Mouse (Mus musculus): ENCODE data around the gene Washc4.

Gene Washc4

DNA sequence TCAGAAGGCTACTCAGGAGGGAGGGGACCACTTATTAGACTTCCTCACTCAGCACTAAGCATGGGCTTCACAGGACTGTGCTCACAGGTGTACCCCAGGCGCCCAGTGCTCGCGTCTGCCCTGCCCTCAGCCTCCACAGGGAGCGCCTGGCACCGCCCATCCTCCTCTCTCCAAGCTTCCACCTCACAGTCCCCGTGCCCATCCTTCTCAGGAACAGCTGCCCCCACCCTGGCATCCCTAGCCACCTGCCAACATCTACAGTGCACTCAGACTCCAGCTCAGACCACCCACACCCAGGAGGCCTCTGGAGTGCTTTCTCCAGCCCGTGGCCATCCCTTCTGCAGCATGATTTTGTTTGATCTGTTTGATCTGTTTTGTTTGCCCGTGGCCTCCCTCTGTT, 80.5 kb downstream of the Washc4 start:
- no peaks in the 10 kb centered on the region for H3K27me3 ChIP-seq (ENCODE audit: insufficient read depth, low read length)
- peaks cover 21% of the 10 kb centered on the region for H3K4me1 ChIP-seq (replicated peaks; ENCODE audit: low read depth, low read length)
- H3K9me3 ChIP-seq (ENCODE audit: low read length), result no peaks in the 10 kb centered on the region
- TF ChIP-seq NANOG (IDR thresholded peaks at IDR 0.05; ENCODE audit: borderline replicate concordance, low read length) (no peak), CTCF (conservative IDR thresholded peaks at IDR 0.05; ENCODE audit: low read length) (no peak), POU5F1 (IDR thresholded peaks at IDR 0.05; ENCODE audit: borderline replicate concordance, low read length) (no peak)
- no peak overlapping the region for H3K4me3 ChIP-seq (replicated peaks; ENCODE audit: low read length)
- peaks cover 37% of the 10 kb centered on the region for H3K36me3 ChIP-seq (ENCODE audit: insufficient read depth, low read length)

DNA sequence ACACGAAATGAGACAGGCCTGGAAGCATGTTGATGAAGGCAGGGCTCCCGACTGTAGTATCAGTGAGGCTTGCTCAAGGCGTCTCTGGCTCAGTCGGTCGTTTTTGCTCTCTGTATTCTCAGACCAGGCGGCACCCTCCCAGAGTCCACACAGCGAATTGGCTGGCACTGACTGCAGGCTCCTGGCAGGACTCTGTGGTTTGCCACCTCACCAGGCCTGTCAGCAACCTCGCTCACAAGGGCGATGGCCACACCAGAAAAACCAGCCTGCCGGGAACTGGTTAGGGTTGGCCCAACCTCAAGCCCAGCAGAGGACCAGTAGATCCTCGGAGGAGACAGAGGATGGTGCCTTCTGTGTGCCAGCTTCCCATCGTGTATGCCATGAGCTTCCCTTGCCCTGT, 81.3 kb downstream of the Washc4 start:
- peaks cover 41% of the 10 kb centered on the region for H3K36me3 ChIP-seq (ENCODE audit: insufficient read depth, low read length)
- H3K9me3 ChIP-seq (ENCODE audit: low read length), result no peaks in the 10 kb centered on the region
- TF ChIP-seq CTCF (conservative IDR thresholded peaks at IDR 0.05; ENCODE audit: low read length), result no peak
- TF ChIP-seq POU5F1 (IDR thresholded peaks at IDR 0.05; ENCODE audit: borderline replicate concordance, low read length), result no peak
- TF ChIP-seq NANOG (IDR thresholded peaks at IDR 0.05; ENCODE audit: borderline replicate concordance, low read length), result no peak
- no peaks in the 10 kb centered on the region for H3K27me3 ChIP-seq (ENCODE audit: insufficient read depth, low read length)
- H3K4me3 ChIP-seq (replicated peaks; ENCODE audit: low read length), result no peak overlapping the region
- H3K4me1 ChIP-seq (replicated peaks; ENCODE audit: low read depth, low read length), result peaks cover 17% of the 10 kb centered on the region

DNA sequence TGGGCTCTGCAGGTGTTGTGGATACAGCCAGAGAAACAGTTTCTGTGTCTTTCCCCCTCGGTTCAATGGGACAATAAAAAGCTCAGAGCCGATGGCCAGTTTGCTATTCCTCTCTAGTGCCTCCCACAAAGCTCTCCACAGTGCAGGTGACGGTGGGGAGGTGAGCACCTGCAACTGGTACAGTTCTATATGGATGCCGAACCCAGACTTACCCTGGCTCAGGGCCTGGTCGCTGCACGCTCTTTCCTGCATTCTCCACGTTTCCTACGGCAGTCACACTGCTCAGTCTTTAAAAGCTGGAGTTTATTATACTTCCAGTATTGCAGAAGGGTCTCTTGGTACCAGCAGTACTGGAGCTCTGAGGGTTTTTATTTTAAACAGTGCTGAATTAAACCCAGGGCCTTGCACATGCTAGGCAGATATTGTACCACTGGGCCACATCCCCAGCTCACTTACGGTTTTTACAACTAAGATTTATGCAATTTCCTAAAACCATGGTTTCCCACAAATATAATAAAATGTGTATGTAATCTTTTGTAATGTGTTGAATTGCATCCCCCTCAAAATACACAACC, 83.6 kb downstream of the Washc4 start:
- Histone ChIP-seq H3K36me3 (ENCODE audit: insufficient read depth, low read length) (peaks cover 50% of the 10 kb centered on the region), H3K27me3 (ENCODE audit: insufficient read depth, low read length) (no peaks in the 10 kb centered on the region), H3K9me3 (ENCODE audit: low read length) (no peaks in the 10 kb centered on the region), H3K4me3 (replicated peaks; ENCODE audit: low read length) (no peak overlapping the region), H3K4me1 (replicated peaks; ENCODE audit: low read depth, low read length) (peaks cover 9% of the 10 kb centered on the region)
- TF ChIP-seq POU5F1 (IDR thresholded peaks at IDR 0.05; ENCODE audit: borderline replicate concordance, low read length) (no peak), CTCF (conservative IDR thresholded peaks at IDR 0.05; ENCODE audit: low read length) (no peak), NANOG (IDR thresholded peaks at IDR 0.05; ENCODE audit: borderline replicate concordance, low read length) (no peak)

DNA sequence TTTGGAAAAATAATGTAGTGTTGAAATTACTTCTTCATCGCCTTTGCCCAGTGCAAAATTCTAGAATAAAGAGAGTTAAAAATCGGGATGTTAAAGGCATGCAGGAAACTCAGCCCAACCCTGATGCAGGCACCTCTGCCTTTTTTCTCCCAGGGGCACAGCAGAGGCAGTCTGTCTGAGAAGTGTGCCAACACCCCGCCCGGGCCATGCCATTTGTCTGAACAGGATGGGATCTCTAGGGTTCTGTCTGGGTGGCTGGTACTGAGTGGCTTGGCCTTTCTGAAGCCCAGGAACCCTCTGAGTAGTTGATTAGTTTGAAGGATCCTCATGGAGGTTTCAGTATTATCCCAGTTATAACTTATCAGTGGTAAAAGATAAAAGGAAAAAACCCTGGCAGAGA, 84.7 kb downstream of the Washc4 start:
- no peak overlapping the region for H3K4me3 ChIP-seq (replicated peaks; ENCODE audit: low read length)
- peaks cover 15% of the 10 kb centered on the region for H3K4me1 ChIP-seq (replicated peaks; ENCODE audit: low read depth, low read length)
- no peaks in the 10 kb centered on the region for H3K27me3 ChIP-seq (ENCODE audit: insufficient read depth, low read length)
- TF ChIP-seq NANOG (IDR thresholded peaks at IDR 0.05; ENCODE audit: borderline replicate concordance, low read length), result no peak
- no peak for TF ChIP-seq CTCF (conservative IDR thresholded peaks at IDR 0.05; ENCODE audit: low read length)
- no peak for TF ChIP-seq POU5F1 (IDR thresholded peaks at IDR 0.05; ENCODE audit: borderline replicate concordance, low read length)
- H3K9me3 ChIP-seq (ENCODE audit: low read length), result no peaks in the 10 kb centered on the region
- peaks cover 51% of the 10 kb centered on the region for H3K36me3 ChIP-seq (ENCODE audit: insufficient read depth, low read length)

DNA sequence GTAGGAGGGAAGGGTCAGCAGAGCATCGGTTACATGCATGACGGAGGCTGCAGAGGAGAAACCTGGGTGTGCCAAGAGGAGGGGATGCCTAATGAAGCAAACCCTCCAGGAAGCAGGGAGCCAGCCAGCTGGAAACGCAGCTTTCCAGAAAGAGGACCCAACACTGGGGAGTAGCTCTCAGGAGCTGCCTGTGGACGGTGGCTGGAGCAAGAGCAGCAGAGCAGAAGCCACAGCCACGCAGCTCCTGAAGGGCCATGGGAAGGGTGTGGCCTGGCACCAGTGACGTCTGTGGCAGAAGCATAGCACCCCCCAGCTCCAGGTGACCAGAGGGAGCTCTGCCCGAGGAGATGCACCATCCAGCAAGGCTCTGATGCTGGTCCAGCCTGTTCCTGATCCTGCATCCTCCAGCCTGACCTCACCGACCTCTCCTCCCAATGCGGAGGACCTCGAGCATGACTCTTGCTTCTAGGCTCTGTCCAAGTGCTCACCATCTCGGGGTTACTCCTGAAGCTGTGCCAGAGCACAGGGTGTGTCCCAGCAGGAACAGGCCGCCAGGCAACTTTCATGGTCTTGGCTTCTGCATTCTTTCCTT, 85.7 kb downstream of the Washc4 start:
- Histone ChIP-seq H3K9me3 (ENCODE audit: low read length) (no peaks in the 10 kb centered on the region), H3K36me3 (ENCODE audit: insufficient read depth, low read length) (peaks cover 48% of the 10 kb centered on the region), H3K4me3 (replicated peaks; ENCODE audit: low read length) (no peak overlapping the region), H3K27me3 (ENCODE audit: insufficient read depth, low read length) (no peaks in the 10 kb centered on the region), H3K4me1 (replicated peaks; ENCODE audit: low read depth, low read length) (peaks cover 15% of the 10 kb centered on the region)
- no peak for TF ChIP-seq POU5F1 (IDR thresholded peaks at IDR 0.05; ENCODE audit: borderline replicate concordance, low read length)
- TF ChIP-seq CTCF (conservative IDR thresholded peaks at IDR 0.05; ENCODE audit: low read length), result no peak
- no peak for TF ChIP-seq NANOG (IDR thresholded peaks at IDR 0.05; ENCODE audit: borderline replicate concordance, low read length)

DNA sequence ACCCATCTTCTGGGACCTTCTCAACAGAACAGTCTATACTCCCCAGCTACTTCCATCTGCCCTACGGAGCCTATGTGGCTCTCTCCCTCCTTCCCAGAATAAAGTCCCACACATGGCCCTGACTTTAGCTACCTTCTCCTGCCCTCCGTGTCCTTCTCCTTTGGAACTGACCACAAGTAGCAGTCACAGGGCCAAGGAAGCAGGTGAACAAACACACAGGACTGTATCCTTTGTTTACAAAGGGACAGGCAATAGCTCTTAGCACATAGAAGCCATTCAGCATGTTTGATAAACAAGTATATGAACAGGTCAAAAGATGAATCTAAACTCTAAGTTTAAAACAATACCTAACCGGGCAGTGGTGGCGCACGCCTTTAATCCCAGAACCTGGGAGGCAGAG, 86.3 kb downstream of the Washc4 start:
- TF ChIP-seq POU5F1 (IDR thresholded peaks at IDR 0.05; ENCODE audit: borderline replicate concordance, low read length) (no peak), CTCF (conservative IDR thresholded peaks at IDR 0.05; ENCODE audit: low read length) (no peak), NANOG (IDR thresholded peaks at IDR 0.05; ENCODE audit: borderline replicate concordance, low read length) (no peak)
- no peaks in the 10 kb centered on the region for H3K27me3 ChIP-seq (ENCODE audit: insufficient read depth, low read length)
- H3K4me1 ChIP-seq (replicated peaks; ENCODE audit: low read depth, low read length), result peaks cover 15% of the 10 kb centered on the region
- no peaks in the 10 kb centered on the region for H3K9me3 ChIP-seq (ENCODE audit: low read length)
- peaks cover 42% of the 10 kb centered on the region for H3K36me3 ChIP-seq (ENCODE audit: insufficient read depth, low read length)
- no peak overlapping the region for H3K4me3 ChIP-seq (replicated peaks; ENCODE audit: low read length)

DNA sequence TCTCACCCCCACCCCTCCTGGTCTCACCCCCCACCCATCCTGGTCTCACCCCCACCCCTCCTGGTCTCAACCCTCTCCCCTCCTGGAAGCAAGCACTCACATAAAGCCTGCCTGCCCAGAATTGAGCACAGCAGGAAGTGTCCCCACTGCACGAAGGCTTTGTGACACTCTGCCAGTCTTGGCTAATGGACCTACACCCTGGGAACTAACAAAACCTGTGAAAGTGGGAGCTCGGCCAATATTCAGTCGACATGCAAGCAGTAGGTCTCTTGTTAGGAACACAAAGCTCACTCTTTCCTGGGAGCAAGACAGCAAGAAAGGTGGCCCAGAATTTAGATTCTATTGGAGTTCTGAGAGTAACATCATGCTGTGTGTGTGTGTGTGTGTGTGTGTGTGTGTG, 87.3 kb downstream of the Washc4 start:
- no peak overlapping the region for H3K4me3 ChIP-seq (replicated peaks; ENCODE audit: low read length)
- peaks cover 15% of the 10 kb centered on the region for H3K4me1 ChIP-seq (replicated peaks; ENCODE audit: low read depth, low read length)
- H3K27me3 ChIP-seq (ENCODE audit: insufficient read depth, low read length), result no peaks in the 10 kb centered on the region
- peaks cover 33% of the 10 kb centered on the region for H3K36me3 ChIP-seq (ENCODE audit: insufficient read depth, low read length)
- TF ChIP-seq NANOG (IDR thresholded peaks at IDR 0.05; ENCODE audit: borderline replicate concordance, low read length), result no peak
- no peaks in the 10 kb centered on the region for H3K9me3 ChIP-seq (ENCODE audit: low read length)

DNA sequence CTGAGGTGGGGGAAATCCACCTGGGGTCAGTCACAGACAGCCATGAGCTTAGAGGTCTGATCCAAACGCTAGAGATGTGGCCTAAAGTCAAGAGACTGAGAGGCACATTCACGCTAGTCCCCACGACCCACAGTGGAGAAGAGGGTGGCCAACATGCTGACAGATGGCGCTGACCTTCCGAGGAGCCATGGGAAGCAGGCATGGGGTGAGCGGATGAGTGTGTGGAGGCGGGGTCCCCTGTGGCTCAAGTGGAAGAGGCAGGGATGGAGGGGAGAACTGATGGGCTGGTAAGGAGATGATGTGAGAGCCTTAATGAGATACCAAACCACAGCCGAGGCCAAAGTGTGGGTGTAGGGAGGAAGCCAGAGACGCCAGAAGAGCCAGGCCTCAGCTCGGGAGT, 88.2 kb downstream of the Washc4 start:
- Histone ChIP-seq H3K27me3 (ENCODE audit: insufficient read depth, low read length) (no peaks in the 10 kb centered on the region), H3K4me1 (replicated peaks; ENCODE audit: low read depth, low read length) (peaks cover 15% of the 10 kb centered on the region), H3K36me3 (ENCODE audit: insufficient read depth, low read length) (peaks cover 33% of the 10 kb centered on the region), H3K4me3 (replicated peaks; ENCODE audit: low read length) (peak overlapping the region; percentile 45; the same call in 1 of the 2 replicates), H3K9me3 (ENCODE audit: low read length) (no peaks in the 10 kb centered on the region)
- TF ChIP-seq CTCF (conservative IDR thresholded peaks at IDR 0.05; ENCODE audit: low read length) (no peak), NANOG (IDR thresholded peaks at IDR 0.05; ENCODE audit: borderline replicate concordance, low read length) (no peak), POU5F1 (IDR thresholded peaks at IDR 0.05; ENCODE audit: borderline replicate concordance, low read length) (no peak)

All from E14TG2a.4 (cell line).